Comparison of ENCODE assay signal across 34 mouse cellular contexts in genomic region chr5:89678148-89678547, GRCm38 (mm10).
"Had no signal": no experiment of that assay in that cellular context is flagged by ENCODE, and none has a peak within 500 bp of the region (broad histone marks: within the 10 kb centered on the region; RNA-seq: fewer than 3 reads in every experiment).

No protein-coding gene starts in this region.

- H3K9me3 ChIP-seq: heart, embryonic 10.5 days; heart, embryonic 12.5 days; heart, embryonic 13.5 days; heart, embryonic 15.5 days; hindbrain, embryonic 10.5 days; hindbrain, embryonic 12.5 days; hindbrain, embryonic 13.5 days; hindbrain, embryonic 15.5 days; intestine, embryonic 15.5 days; kidney, embryonic 15.5 days had no signal

- H3K36me3 ChIP-seq: heart, embryonic 10.5 days; heart, embryonic 12.5 days; heart, embryonic 13.5 days; heart, embryonic 15.5 days; hindbrain, embryonic 10.5 days; hindbrain, embryonic 12.5 days; hindbrain, embryonic 13.5 days; hindbrain, embryonic 15.5 days; intestine, embryonic 15.5 days; kidney, embryonic 15.5 days had no signal

- H3K4me1 ChIP-seq: heart, embryonic 10.5 days; heart, embryonic 12.5 days; heart, embryonic 13.5 days; heart, embryonic 15.5 days; hindbrain, embryonic 10.5 days; hindbrain, embryonic 12.5 days; hindbrain, embryonic 13.5 days; hindbrain, embryonic 15.5 days; intestine, embryonic 15.5 days; kidney, embryonic 15.5 days had no signal

- H3K27me3 ChIP-seq: heart, embryonic 12.5 days; heart, embryonic 13.5 days; heart, embryonic 15.5 days; hindbrain, embryonic 12.5 days; hindbrain, embryonic 13.5 days; hindbrain, embryonic 15.5 days; intestine, embryonic 15.5 days; kidney, embryonic 15.5 days had no signal

- H3K9ac ChIP-seq: heart, embryonic 12.5 days; heart, embryonic 13.5 days; heart, embryonic 15.5 days; hindbrain, embryonic 12.5 days; hindbrain, embryonic 13.5 days; hindbrain, embryonic 14.5 days; hindbrain, embryonic 15.5 days; intestine, embryonic 15.5 days; kidney, embryonic 15.5 days had no signal

- H3K27ac ChIP-seq: heart, embryonic 10.5 days; heart, embryonic 13.5 days; heart, embryonic 15.5 days; hindbrain, embryonic 10.5 days; hindbrain, embryonic 12.5 days; hindbrain, embryonic 13.5 days; hindbrain, embryonic 14.5 days; hindbrain, embryonic 15.5 days; hindbrain, postnatal 0 days; intestine, embryonic 15.5 days; kidney, embryonic 15.5 days; kidney, postnatal 0 days; layer of hippocampus, adult 2 months had no signal

- DNase-seq: heart, postnatal 10 days; heart, postnatal 14 days; heart, postnatal 36 days; heart, postnatal 4 days; kidney, adult 11 months; kidney, adult 18-20 months; kidney, adult 2 months; kidney, adult 8-10 months; kidney, adult 9 months; kidney, postnatal 10 days; kidney, postnatal 14 days; kidney, postnatal 25 days; kidney, postnatal 36 days; kidney, postnatal 4 days; layer of hippocampus, adult 9-11 months; layer of hippocampus, postnatal 36 days had no signal

- H3K4me3 ChIP-seq: heart, embryonic 10.5 days; heart, embryonic 12.5 days; heart, embryonic 13.5 days; heart, embryonic 15.5 days; hindbrain, embryonic 10.5 days; hindbrain, embryonic 12.5 days; hindbrain, embryonic 13.5 days; hindbrain, embryonic 15.5 days; intestine, embryonic 15.5 days; kidney, embryonic 15.5 days; layer of hippocampus, adult 2 months had no signal

- ATAC-seq: hindbrain, embryonic 16.5 days; hindbrain, postnatal 0 days; inflammation-experienced regulatory T-cells, adult 6 months; intestine, embryonic 15.5 days; intestine, embryonic 16.5 days; intestine, postnatal 0 days had no signal
